Mouse (Mus musculus) lung, postnatal 4 days (tissue): Measurements from ENCODE around the gene Anpep.
A peak's percentile ranks its signal among the peaks of the same experiment; 100 is the strongest.

ENCODE experiments used
- DNase-seq, 2 experiments: peaks; one replicate each; pipeline ENCODE4 v3.0.0; 2021

Anpep gene

GRCm38 (mm10) chr7:79866294-79867000 lies 5.6 kb upstream of the Anpep start:
- no peak for DNase-seq

GRCm38 (mm10) chr7:79861794-79862193 lies 935 bp upstream of the Anpep start:
- no peak for DNase-seq

- DNase-seq = no peak
Observed at GRCm38 (mm10) chr7:79858956-79859630, 1.8 kb downstream of the Anpep start.

- no peak for DNase-seq
Observed at GRCm38 (mm10) chr7:79858202-79858934, 2.5 kb downstream of the Anpep start.

GRCm38 (mm10) chr7:79856305-79856704 lies 4.6 kb downstream of the Anpep start:
- no peak for DNase-seq

- DNase-seq = peak; percentile 40 to 54
Observed at GRCm38 (mm10) chr7:79847456-79848451, 13.1 kb downstream of the Anpep start.

- no peak for DNase-seq
Observed at GRCm38 (mm10) chr7:79846342-79846741, 14.5 kb downstream of the Anpep start.

GRCm38 (mm10) chr7:79844090-79844802 lies 16.6 kb downstream of the Anpep start:
- no peak for DNase-seq

- no peak for DNase-seq
Observed at GRCm38 (mm10) chr7:79842163-79842562, 18.7 kb downstream of the Anpep start.

GRCm38 (mm10) chr7:79837247-79837646 lies 23.6 kb downstream of the Anpep start:
- no peak for DNase-seq

GRCm38 (mm10) chr7:79835196-79835595 lies 25.7 kb downstream of the Anpep start:
- no peak for DNase-seq

GRCm38 (mm10) chr7:79832980-79833379 lies 27.9 kb downstream of the Anpep start:
- no peak for DNase-seq

- DNase-seq = peak; percentile 62 to 69
Observed at GRCm38 (mm10) chr7:79831585-79831984, 29.3 kb downstream of the Anpep start.

GRCm38 (mm10) chr7:79831145-79831544 lies 29.7 kb downstream of the Anpep start:
- DNase-seq = peak; percentile 36 to 55

GRCm38 (mm10) chr7:79828341-79828740 lies 32.5 kb downstream of the Anpep start:
- DNase-seq = no peak

GRCm38 (mm10) chr7:79822092-79822695 lies 38.7 kb downstream of the Anpep start:
- DNase-seq = peak; percentile 51 to 63

- DNase-seq = no peak
Observed at GRCm38 (mm10) chr7:79819996-79820395, 40.9 kb downstream of the Anpep start.

- DNase-seq = no peak
Observed at GRCm38 (mm10) chr7:79819515-79819914, 41.3 kb downstream of the Anpep start.

- DNase-seq = no peak
Observed at GRCm38 (mm10) chr7:79818321-79818720, 42.5 kb downstream of the Anpep start.

GRCm38 (mm10) chr7:79813409-79813808 lies 47.5 kb downstream of the Anpep start:
- DNase-seq = no peak
